Mouse (Mus musculus) stomach, postnatal 0 days (tissue): ENCODE results near the gene Rap1a.

Experiments
- CTCF ChIP-seq: IDR thresholded peaks from 2 replicates; pipeline ENCODE4 v1.5.1; 2016; ENCODE audit warnings: antibody characterized with exemption, low read depth, mild to moderate bottlenecking, moderate library complexity
- EP300 ChIP-seq: optimal IDR thresholded peaks from 2 replicates; pipeline ENCODE3; 2016; ENCODE audit warnings: antibody characterized with exemption

GRCm38 (mm10) chr3:105750810-105751209 lies 50.3 kb downstream of the Rap1a start:
- TF ChIP-seq EP300 = no peak
- TF ChIP-seq CTCF = no peak
